Mouse (Mus musculus) hindlimb bud, embryonic 11.5 days (tissue): ENCODE measurements at regions not wholly inside any gene's neighbourhood (a gene's known extent, or its start where the extent isn't known, plus 50 kb on each side); places are given as distances from the start of the nearest gene placed in this dataset.
"Not testable (repeated sequence)": the region's sequence is repeated elsewhere in the genome, so short reads cannot be mapped to it uniquely, and the experiment has no call there.

ENCODE experiments used
- DNase-seq: peaks from one replicate; pipeline ENCODE4 v3.0.0-alpha.2; 2012; ENCODE audit warnings: low read depth, low spot score; ENCODE audit errors: extremely low spot score

DNA sequence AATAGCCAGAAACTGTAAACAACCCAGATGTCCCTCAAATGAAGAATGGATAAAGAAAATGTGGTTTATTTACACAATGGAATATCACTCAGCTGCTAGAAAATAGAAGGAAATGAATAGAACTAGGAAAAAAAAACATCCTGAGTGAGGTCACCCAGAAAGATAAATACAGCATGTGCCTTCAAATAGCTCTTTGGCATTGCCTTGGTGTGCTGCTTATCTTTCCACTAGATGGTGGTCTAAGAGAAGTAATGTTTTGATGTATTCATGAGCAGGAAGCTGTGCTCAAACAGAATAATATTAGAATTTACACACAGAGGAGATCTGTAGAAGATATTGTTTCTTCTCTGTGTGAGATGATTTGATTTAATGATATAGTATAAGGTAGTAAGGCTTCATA lies 78.8 kb downstream of the Zfp619 start:
- no peak for DNase-seq

DNA sequence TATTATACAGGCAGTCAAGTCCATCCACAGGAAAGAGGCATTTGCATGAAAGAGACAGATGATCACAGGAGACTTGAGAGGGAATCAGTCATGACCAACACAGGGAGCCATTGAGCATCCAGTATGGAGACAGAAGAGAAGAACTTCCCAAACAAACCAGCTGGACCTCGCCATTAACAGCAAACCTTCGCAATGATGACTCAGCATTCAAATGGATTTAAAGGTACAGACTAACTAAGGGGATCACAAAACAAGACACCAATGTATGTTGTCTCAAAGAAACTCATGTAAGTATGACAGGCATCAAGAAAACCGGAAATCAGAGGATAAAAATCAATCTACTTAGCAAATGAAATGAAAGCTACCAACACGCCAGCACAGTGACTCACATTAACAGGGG lies 96.2 kb downstream of the Zfp619 start:
- no peak for DNase-seq

DNA sequence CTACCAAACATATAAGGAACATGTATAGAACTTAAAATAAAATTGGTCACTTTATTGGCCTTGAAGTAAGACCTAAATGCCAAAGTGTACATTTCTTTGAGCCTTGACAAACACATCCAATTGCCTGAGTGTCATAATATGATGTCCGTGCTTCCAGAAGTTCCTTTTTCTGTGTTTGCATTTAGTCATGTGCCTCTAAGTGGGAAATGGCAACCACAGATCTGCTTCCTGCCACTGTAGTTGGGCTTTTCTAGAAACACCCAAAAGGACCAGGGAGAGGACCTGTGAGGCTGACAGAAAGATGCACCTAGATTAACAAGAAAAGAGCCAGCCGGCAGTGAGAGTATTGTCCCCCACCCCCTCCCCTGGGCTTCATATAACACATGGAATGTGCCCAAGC lies 97.5 kb downstream of the Zfp619 start:
- DNase-seq, result no peak

DNA sequence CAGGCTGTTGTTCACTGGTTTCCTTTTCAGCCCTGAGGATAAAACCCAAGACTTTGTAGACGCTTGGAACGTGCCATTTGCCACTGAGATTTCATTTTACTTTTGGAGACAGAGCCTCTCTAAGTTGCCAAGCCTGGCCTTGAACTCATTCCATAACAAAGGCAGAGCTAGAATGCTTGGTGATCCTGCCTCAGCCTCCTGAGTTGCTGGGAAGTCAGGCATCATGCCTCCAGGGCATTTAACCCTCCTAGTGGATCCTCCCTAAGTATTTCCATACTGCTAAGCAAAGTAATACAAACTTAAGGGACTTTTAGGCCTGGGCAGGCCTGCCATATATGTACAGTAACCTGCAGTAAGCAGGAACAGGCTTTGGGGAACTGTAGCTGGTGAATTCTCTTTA lies 104.2 kb downstream of the Zfp619 start:
- no peak for DNase-seq

DNA sequence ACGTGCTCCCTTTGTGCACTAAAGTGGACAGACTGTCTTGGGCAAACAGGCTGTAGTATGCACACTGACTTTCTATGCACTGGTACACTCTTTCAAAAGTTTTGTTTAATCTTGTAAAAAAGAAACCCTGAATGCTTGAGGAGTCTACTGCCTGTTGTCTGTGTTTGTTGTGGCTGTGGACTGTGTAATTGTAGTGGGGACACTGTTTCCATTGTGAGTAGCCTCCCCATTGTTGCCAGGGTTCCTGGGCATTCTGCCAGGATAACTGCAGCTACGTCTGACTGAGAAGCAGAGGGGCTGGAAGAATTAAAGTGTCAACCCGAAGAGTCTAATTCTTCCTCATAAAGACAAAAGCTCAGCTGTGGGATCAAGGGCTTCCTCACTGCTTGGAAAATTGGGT lies 115.3 kb downstream of the Zfp619 start:
- no peak for DNase-seq

DNA sequence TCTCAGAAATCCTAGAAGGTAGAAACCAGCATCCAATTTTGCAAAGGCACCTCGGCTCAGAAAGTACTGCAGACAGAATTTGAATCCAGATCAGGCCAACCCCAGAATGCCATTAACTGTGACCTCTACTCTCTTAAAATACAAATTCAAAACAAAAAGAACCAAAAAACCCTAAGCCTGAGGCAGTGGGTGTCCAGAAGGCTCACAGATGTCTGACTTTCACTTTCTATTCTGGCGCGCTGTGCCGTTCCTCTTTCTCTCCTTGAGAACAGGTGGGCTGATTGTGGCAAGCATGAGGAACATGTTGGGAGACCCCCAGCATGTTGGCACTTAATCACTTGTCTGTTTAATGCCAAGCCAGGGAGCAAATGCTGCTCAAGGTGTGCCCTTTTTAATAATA lies 124.8 kb downstream of the Zfp619 start:
- no peak for DNase-seq

DNA sequence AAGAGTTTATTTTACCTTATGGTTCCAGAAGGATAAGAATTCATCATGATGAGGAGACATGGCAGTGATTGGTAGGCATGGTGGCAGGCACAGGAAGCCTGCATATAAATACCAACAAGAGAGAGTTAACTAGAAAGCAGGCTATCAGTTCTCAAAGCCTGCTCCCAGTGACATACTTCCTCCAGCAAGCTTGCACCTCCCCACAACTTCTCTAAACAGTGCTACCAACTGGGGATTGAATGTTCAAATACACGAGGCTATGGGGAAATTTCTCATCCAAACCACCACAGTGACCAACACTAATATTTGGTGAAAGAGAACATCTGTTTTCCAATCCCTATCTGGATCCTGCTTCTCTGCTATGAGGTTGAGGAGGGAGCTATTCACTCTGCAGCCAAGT lies 125.8 kb downstream of the Zfp619 start:
- DNase-seq, result no peak

DNA sequence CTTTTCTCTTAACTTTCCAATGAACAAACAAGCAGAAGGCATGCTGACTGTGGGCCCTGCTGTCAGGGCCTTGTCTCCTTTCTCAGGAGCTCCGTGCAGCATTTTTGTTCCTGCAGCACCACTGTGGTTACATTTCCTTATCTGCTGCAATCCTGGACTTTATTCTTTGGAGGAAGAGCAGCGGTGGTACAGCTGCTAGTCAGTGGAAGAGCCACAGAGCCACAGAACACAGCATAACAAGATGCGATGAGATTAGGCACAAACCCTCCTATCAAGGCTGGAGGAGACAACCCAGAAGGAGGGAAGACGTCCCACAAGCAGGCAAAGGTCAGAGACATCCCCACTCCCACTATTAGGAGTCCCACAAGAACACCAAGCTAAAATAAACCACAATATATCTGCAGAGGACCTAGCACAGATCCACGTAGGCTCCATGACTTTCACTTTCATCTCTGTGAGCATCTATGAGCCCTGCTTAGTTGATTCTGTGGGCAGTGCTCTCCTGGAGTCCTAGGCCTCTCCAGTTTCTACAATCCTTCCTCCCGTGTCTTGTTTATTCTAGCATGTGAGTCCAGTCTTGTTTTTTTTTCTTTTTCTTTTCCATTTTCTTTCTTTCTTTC lies 133.0 kb downstream of the Zfp619 start:
- no peak for DNase-seq

DNA sequence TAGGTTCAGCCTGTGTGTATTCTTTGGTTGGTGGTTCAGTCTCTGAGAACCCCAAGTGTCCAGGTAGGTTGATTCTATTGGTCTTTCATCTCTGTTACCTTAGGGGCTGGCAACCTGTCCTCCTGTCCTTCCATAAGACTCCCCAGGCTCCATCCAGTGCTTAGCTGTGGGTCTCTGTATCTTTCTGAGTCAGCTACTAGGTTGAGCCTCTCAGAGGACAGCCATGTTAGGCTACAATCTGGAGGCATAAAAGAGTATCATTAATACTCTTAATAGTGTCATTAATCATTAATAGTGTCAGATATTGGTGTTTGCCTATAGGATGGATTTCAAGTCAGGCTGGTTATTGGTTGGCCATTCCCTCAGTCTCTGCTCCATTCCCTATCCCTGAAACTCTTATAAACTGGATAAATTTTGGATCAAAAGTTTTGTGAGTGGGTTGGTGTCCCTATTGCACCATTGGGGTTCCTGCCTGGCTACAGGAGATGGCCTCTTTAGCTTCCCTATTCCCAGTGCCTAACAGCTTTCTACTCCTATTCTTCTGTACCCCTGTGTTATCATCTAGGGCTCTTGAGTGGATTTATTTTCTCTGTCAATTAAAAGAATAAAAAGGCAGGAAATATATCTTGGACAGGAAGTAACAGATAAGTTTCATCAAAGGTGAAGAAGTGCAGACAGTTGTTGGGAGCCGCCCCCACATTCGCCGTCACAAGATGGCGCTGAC lies 137.2 kb downstream of the Zfp619 start:
- DNase-seq, result no peak

DNA sequence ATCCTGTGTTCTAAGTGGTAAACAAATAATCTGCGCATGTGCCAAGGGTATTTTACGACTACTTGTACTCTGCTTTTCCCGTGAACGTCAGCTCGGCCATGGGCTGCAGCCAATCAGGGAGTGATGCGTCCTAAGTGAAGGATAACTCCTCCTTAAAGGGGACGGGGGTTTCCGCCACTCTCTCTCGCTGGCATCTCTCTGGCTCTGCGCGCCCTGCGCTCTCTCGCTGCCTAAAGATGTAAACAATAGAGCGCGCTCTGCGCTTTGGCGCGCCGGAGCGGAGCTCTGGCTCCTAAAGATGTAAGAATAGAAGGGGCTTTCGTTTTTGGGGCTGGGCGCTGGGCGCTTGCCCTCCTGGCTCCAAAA lies 137.7 kb downstream of the Zfp619 start:
- DNase-seq, result not testable (repeated sequence)

DNA sequence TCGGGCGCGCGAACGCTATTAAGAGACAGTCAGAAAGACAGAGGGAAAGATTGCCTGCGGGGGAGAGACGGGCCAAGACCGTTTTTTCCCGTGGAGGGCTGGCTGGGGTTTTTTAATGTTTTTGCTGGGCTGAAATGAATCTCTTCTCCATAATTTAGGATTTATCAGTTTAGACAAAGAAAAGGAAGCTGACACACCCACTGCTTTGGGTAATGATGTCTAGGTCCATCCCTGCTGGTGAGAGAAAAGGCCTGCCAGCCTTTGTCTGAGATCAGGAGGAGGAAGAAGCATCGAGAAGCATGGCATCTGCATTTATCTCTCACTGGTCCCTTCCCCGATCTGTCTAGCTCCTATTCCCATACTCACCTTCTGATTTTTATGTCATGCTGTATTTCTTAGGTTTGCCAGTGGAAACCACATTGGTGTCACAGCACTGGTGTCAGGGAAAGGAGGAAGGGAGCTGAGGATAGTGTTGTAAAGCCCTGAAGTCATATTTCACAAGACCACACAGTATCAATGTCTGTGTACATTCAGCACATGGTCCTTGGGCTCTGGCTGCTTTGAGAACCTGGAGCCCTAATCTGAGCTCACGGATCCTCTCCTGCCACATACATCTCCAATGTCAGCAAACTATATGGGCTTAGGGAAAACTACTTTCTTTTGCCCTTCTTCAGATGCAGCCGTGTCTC lies 138.3 kb downstream of the Zfp619 start:
- DNase-seq, result no peak

DNA sequence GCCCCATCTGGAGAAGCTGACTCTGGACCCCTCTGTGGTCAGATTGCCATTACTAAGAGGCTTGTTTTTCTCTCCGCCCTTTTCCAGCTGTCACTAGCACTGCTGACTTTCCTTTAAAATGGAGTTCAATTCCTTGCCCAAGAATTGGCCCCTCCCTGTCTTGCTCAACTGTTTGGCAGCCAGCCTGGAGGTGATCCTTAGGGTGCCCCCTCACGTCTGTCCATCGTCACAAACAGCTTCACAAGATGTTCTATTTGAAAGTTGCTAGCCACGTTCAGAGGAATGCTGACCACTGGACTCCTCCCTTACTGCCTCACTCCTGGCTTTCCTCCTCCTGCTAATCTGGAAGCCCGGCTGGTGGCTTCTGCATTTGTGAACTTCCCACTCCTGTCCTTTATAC lies 142.0 kb downstream of the Zfp619 start:
- no peak for DNase-seq

DNA sequence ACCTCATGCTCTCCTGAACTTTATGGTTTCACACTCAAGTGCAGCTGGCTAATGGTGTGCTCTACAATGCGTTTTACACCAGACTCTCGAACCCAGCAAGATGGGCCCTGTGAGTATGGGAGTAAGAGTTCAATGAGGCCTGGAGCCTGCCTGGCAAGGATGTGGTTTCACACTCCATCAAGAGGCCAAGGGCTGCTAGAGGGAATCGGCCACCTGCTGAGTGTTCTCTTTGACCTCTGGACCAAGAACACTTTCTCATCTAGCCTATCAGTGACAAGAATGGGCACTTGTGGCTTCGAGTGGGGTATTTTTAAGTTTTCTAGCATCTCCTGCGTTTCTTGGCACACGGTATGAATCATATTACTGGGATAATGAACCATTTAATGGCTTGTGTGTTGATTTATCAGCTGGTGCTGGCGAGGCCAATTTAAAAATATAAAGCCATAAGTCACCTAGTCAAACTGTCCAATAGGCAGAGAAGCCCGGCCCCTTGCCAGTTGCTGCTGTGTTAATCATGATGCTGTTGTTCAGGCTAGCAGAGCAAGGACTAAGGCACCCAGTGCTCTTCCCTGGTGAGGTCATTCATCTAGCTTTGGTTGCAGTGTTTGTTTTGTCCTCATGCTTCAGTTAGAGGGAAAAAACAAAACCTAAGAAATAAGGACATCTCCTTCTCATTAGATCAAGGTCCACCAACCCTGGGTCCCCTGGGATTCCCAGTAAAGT lies 157.7 kb downstream of the Zfp619 start:
- no peak for DNase-seq

DNA sequence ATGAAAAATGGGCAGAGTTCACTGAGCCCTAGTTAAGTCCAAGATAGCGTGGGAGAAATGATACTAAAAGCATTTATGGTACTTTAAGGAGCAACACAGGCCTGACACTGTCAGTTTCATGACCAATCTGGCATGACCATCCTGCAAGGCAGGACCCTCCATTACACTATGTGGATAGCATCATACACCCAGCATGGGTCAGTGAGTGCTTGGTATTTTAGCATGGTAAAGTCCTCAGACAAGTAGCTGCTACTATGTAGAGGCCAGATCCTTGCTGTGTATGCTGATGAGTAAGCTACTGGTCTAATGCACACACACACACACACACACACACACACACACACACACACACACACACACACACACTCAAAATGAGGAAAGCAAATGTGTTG lies 158.3 kb downstream of the Zfp619 start:
- no peak for DNase-seq

DNA sequence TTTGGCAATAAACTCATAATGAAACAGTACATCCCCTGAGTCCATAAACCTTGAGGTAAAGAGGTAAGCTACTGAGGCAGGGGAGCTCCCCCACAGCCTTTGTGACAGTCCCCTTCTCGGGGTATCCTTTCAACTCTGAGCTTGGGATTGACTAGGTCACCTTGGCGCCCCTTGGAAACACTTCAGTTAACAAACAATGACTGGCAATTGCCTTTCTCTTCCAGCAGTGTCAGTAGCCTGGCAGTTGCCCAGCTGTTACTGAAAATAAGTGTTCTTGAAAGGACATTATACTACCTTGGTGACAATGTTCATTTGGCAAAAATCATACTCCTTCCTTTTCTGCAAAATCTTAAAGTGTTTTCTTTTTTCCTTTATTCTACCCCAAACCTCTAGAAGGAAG lies 162.8 kb downstream of the Zfp619 start:
- no peak for DNase-seq

DNA sequence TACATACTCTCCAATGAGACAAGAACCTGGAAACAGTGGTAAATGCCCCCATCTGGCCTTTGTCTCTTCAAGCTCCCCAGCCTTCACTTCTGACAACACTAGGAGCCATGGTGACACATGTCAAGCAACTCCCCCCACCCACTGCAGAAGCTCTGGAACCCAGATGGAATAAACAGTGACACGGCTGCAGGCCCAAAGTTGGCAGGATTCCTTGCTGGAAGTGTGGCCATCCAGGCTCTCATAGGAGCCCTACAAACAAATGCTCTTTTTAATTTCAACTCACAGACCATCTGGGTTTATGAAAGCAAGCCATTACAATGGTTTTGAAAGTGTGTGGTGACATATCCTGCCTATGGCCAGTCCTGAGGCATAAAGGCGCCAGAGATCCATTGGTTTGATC lies 179.0 kb downstream of the Zfp619 start:
- no peak for DNase-seq

DNA sequence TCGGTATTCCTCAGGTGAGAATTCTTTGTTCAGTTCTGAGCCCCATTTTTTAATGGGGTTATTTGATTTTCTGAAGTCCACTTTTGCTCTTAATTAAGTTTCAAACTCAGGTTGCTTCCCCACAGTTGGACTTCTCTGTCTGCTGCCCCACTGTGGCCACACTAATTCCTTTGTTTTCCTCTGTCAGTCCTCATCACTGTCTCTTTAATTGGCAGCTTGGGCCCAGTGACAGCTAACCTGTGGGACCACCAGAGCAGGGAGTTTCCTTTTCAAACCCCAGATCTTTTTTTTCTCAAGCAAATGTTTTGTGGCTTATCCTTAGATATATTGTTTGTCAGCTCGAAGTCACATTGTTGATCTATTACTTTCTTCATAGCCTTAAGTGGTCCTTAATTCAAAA lies 183.9 kb downstream of the Zfp619 start:
- DNase-seq, result no peak

DNA sequence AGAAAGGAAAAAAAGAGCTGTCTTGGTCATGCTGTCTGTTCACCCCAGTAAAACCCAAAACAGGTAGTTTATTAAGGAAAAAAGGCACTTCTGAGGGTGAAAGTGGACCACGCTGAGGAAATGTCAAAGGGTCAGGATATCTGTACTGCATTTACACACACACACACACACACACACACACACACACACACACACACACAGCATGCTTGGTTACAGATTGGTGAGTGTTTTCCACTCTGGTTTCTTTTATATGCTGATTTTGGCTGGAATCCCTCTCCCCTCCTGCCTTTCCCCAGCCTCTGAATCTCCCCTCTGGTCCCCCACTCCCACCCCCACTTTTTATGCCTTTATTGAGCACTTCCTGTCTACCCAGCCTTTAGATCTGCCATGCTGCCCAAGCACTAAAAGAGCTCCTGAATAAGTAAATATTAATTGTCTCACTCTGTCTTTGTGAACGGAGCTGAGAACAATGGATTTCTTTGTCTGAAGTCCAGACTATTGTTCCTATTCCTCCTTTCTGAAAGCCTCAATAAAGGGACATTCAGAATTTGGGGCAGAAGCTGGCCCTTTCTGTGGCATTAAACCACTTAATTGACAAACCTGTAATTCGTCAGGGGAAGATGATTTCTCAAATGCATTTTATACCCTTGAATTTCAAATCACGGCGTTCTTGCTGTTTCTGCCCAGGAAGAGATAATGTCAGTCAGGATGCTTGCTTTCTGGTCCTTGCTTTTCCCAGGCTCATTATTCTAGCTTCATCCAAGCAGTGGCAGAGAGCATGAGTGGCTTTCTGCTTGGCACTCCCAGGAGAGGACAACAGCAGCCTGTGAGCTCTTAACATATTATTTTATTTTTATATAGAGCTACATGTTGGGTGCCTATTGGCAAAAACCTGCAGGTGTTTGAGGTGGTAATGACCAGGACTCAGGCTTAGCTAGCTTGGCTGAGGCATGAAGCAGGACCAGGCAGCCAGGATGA lies 187.8 kb downstream of the Zfp619 start:
- no peak for DNase-seq

DNA sequence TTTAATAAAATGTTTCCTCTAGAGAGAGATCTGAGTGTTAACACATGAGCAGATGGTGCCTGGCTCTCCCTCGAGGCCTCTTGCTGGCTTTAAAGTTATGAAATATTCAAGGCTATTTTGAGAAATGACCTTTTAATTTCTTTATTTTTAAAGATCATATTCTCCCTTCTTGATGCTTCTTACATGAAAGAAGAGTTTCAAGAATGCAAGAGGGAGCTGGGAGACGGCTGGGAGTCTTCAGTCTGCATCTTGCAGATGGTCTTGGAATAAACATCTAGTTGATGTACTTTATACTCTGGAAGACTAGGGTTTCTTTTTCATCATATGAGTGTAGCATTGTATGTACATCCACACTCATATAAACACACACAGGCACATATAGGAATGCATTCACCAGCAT lies 189.0 kb downstream of the Zfp619 start:
- DNase-seq, result no peak

DNA sequence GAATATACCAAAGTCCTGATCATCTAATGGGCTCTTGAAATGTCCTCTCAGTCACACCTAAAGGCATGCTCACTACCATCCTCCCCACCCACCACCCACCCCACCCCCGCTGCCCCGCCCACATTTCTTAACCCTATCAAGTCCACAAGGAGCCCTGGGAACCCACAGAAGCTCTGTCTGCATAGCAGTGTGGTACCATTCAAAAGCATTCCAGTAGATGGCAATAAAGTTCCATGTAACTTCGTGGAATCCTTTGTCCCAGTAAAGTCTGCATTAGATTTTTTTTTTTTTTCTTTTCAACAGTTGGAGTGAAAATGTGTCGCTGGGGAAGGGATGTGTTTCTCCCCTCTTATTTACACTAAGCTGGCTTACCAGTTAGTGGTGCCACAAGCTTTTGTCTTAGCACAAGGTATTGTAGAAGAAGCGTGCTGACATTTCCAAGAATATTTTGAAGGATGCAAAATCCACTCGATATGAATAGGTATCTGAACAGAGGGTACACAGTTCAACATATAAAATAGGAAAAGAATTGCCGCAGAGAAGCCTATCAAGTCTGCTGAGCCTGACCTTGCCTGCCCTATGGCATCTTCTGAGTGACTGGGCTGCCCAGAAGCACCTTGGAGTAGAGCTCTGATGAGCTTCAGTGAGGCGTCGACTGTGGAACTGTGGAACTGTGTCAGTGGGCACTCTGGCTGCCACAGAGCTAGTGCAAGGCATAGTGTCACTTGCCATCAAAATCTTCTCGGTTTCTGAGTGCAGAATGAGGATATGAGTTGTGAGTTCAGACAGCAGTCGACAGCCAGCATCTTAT lies 199.0 kb downstream of the Zfp619 start:
- DNase-seq, result peak; percentile 12
